Mouse (Mus musculus): ENCODE data around the gene Ypel4.
"Not testable (repeated sequence)": the region's sequence is repeated elsewhere in the genome, so short reads cannot be mapped to it uniquely, and the experiment has no call there.

The Ypel4 gene

GRCm38 (mm10) chr2:84728191-84728590 lies 5.7 kb upstream of the Ypel4 start:
- DNase-seq: not testable (repeated sequence)

GRCm38 (mm10) chr2:84731206-84731605 lies 2.7 kb upstream of the Ypel4 start:
- DNase-seq: peak; percentile 64

GRCm38 (mm10) chr2:84732394-84732793 lies 1.5 kb upstream of the Ypel4 start:
- no peak for DNase-seq

GRCm38 (mm10) chr2:84734351-84734864 lies 550 bp downstream of the Ypel4 start:
- DNase-seq: no peak

GRCm38 (mm10) chr2:84734919-84735318 lies 1.1 kb downstream of the Ypel4 start:
- DNase-seq: no peak

- DNase-seq: no peak
Measured at GRCm38 (mm10) chr2:84735346-84735920, 1.6 kb downstream of the Ypel4 start.

- DNase-seq: no peak
Measured at GRCm38 (mm10) chr2:84736312-84737161, 2.7 kb downstream of the Ypel4 start.

GRCm38 (mm10) chr2:84737451-84737925 lies 3.6 kb downstream of the Ypel4 start:
- no peak for DNase-seq

- peak; percentile 85 for DNase-seq
Measured at GRCm38 (mm10) chr2:84738271-84738911, 4.5 kb downstream of the Ypel4 start.

- DNase-seq: peak; percentile 64
Measured at GRCm38 (mm10) chr2:84740608-84741333, 6.9 kb downstream of the Ypel4 start.

GRCm38 (mm10) chr2:84741841-84742450 lies 8.1 kb downstream of the Ypel4 start:
- no peak for DNase-seq

GRCm38 (mm10) chr2:84742451-84743283 lies 8.8 kb downstream of the Ypel4 start:
- no peak for DNase-seq

- DNase-seq: peak; percentile 89
Measured at GRCm38 (mm10) chr2:84743561-84743960, 9.7 kb downstream of the Ypel4 start, which contains the start of gene Gm19426. Gene Gm19426, minus strand, starts transcription at chr2:84743655.

- DNase-seq: no peak
Measured at GRCm38 (mm10) chr2:84744126-84744525, 10.3 kb downstream of the Ypel4 start.

- DNase-seq: no peak
Measured at GRCm38 (mm10) chr2:84750115-84750514, 16.3 kb downstream of the Ypel4 start.

GRCm38 (mm10) chr2:84756245-84756644 lies 22.4 kb downstream of the Ypel4 start:
- peak; percentile 92 for DNase-seq

- no peak for DNase-seq
Measured at GRCm38 (mm10) chr2:84757026-84757682, 23.3 kb downstream of the Ypel4 start.

- DNase-seq: peak; percentile 88
Measured at GRCm38 (mm10) chr2:84758542-84759127, 24.8 kb downstream of the Ypel4 start.

- DNase-seq: no peak
Measured at GRCm38 (mm10) chr2:84760777-84761176, 26.9 kb downstream of the Ypel4 start.

GRCm38 (mm10) chr2:84761309-84761708 lies 27.5 kb downstream of the Ypel4 start:
- DNase-seq: no peak
